Mouse (Mus musculus) embryonic fibroblast, embryonic 13.5 days (primary cell): Measurements from ENCODE around the gene Actl6b.

ENCODE experiments used
- CTCF ChIP-seq: IDR thresholded peaks from 2 replicates; pipeline ENCODE4 v1.5.1; 2011; ENCODE audit warnings: mild to moderate bottlenecking, control low read depth, low read length, moderate library complexity, borderline replicate concordance; ENCODE audit not compliant: insufficient read depth
- POLR2A ChIP-seq: IDR thresholded peaks from 2 replicates; pipeline ENCODE4 v1.6.1; 2011; ENCODE audit warnings: low read depth, mild to moderate bottlenecking, control low read depth, low read length, moderate library complexity

- no peak for TF ChIP-seq POLR2A
- no peak for TF ChIP-seq CTCF
Measured at GRCm38 (mm10) chr5:137544926-137545325, 8.4 kb upstream of the Actl6b start.
